Mouse (Mus musculus): ENCODE data around the gene Rtn4r. TPM values are rescaled to one million over a fixed set of nuclear protein-coding genes. Genes with fewer than 3 reads are reported as not detected.

The Rtn4r gene
- polyA plus RNA-seq, 1 experiment from 2014 or later = 7.8 TPM

GRCm38 (mm10) chr16:18164642-18165238, 37.3 kb downstream of the Rtn4r start:
- 20% methylated on average over 2 of the region's 2 CpGs for WGBS
- H3K36me3 ChIP-seq = no peaks in the 10 kb centered on the region
- no peak overlapping the region for H3K27ac ChIP-seq
- no peak overlapping the region for H3K4me3 ChIP-seq
- ATAC-seq (ENCODE audit: low FRiP score) = peak; percentile 27; the same call in 1 of the 2 replicates
- peaks cover 50% of the 10 kb centered on the region for H3K4me1 ChIP-seq
- H3K9me3 ChIP-seq (replicated peaks) = no peaks in the 10 kb centered on the region
- H3K9ac ChIP-seq = no peak overlapping the region
- no peaks in the 10 kb centered on the region for H3K27me3 ChIP-seq
- H3K4me2 ChIP-seq (replicated peaks) = no peak overlapping the region

DNA sequence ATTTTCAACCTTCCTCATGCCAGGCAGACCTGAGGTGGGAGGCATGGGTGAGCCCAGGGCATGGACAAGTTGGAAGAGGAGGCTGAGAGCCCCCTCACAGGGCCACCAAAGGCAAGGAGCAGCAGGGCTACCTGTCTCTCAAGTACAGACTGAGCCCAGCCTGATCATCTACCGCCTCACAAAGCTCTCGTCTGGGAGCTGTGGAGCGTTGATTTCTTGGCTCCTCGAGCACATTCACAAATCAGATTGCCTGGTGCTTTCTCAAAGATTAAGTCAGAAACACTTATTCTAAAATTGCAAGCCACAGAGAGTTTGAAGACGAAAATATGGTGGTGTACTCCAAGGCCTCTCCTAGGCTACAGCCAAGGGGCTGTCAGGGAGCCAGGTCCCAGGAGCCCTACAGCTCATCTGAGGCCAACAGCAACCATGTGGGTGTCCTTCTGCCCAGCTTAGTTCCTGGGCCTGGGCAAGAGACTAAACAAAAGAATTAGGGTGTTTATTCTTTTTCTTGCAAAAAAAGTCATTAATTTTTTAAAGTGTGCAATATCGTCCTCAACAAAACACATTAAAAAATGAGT, 39.3 kb downstream of the Rtn4r start:
- no peak overlapping the region for H3K4me3 ChIP-seq
- H3K27me3 ChIP-seq = no peaks in the 10 kb centered on the region
- WGBS = 75% methylated on average over 6 of the region's 6 CpGs
- ATAC-seq (ENCODE audit: low FRiP score) = no peak
- no peaks in the 10 kb centered on the region for H3K9me3 ChIP-seq (replicated peaks)
- H3K36me3 ChIP-seq = no peaks in the 10 kb centered on the region
- peak overlapping the region; percentile 52 for H3K27ac ChIP-seq
- H3K9ac ChIP-seq = no peak overlapping the region
- H3K4me2 ChIP-seq (replicated peaks) = no peak overlapping the region
- peaks cover 38% of the 10 kb centered on the region for H3K4me1 ChIP-seq

- H3K4me2 ChIP-seq (replicated peaks) = no peak overlapping the region
- no peak overlapping the region for H3K4me3 ChIP-seq
- H3K9me3 ChIP-seq (replicated peaks) = no peaks in the 10 kb centered on the region
- H3K27me3 ChIP-seq = no peaks in the 10 kb centered on the region; the same call in 1 of the 2 replicates
- no peak for ATAC-seq (ENCODE audit: low FRiP score)
- no peaks in the 10 kb centered on the region for H3K36me3 ChIP-seq
- H3K9ac ChIP-seq = no peak overlapping the region
- H3K27ac ChIP-seq = no peak overlapping the region
- H3K4me1 ChIP-seq = peaks cover 25% of the 10 kb centered on the region
- WGBS = 88% methylated on average over 5 of the region's 5 CpGs
Measured at GRCm38 (mm10) chr16:18169156-18169555, 41.7 kb downstream of the Rtn4r start.

- Histone ChIP-seq H3K4me2 (replicated peaks) (no peak overlapping the region), H3K4me3 (no peak overlapping the region), H3K4me1 (peaks cover 20% of the 10 kb centered on the region), H3K9me3 (replicated peaks) (no peaks in the 10 kb centered on the region), H3K27ac (no peak overlapping the region), H3K36me3 (no peaks in the 10 kb centered on the region), H3K27me3 (no peaks in the 10 kb centered on the region; the same call in 1 of the 2 replicates), H3K9ac (no peak overlapping the region)
- ATAC-seq (ENCODE audit: low FRiP score) = no peak
- 95% methylated on average over 3 of the region's 3 CpGs for WGBS
Measured at GRCm38 (mm10) chr16:18169776-18170175, 42.3 kb downstream of the Rtn4r start.

DNA sequence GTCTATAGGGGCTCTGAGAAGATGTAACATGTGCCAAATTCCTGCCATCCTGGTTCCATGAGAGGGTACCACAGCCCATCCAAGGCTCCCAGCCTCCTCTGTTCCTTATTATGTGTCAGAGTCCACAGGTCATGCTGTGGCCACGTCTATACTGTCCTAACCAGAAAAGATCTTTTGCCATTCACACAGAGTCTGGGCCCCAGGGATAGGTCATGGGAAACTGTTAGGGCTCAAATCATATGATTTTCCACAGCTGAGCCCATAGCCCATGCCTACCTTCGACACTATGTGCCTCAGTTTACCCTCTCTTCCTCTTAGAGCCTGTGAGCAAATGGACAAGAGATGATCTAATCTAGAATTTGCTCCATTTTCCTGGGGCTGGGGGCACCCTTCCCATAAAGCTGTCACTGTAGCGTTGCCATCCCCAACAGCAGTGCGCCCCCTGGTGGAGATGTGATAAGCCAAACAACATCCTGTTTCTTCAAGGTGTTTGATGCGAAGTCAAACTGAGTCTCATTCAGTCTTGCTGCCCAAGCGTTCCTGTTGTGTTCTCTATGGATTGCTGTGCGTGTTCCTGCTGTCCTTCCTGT, 44.9 kb downstream of the Rtn4r start:
- H3K27me3 ChIP-seq = no peaks in the 10 kb centered on the region; the same call in 1 of the 2 replicates
- peak; percentile 24; the same call in 1 of the 2 replicates for ATAC-seq (ENCODE audit: low FRiP score)
- H3K4me1 ChIP-seq = peaks cover 11% of the 10 kb centered on the region; the same call in 1 of the 2 replicates
- H3K27ac ChIP-seq = no peak overlapping the region
- no peaks in the 10 kb centered on the region for H3K9me3 ChIP-seq (replicated peaks)
- no peaks in the 10 kb centered on the region for H3K36me3 ChIP-seq
- WGBS = 11% methylated on average over 7 of the region's 7 CpGs
- no peak overlapping the region for H3K9ac ChIP-seq
- no peak overlapping the region for H3K4me2 ChIP-seq (replicated peaks)
- H3K4me3 ChIP-seq = no peak overlapping the region

DNA sequence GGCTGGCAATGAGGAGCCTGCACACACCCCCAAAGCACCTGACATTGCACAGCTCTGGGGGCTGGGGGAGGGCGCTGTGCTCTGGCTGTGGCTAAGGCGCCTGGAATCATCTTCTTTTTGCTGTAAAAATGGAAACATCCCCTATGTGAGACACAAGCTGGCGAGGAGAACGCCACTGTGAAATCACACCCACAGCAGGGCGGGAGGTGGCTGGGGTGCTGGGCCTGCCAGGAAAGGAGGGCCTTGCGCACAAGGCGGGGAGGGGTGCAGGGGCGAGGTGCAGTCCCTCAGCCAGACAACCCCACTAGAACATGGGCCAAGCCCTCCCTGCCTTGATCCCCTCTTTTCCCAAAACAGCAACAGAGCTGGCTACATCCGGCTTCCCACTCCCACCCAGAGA, 45.8 kb downstream of the Rtn4r start:
- Histone ChIP-seq H3K9me3 (replicated peaks) (no peaks in the 10 kb centered on the region), H3K27ac (no peak overlapping the region), H3K4me1 (peaks cover 11% of the 10 kb centered on the region; the same call in 1 of the 2 replicates), H3K27me3 (no peaks in the 10 kb centered on the region; the same call in 1 of the 2 replicates), H3K4me3 (no peak overlapping the region), H3K36me3 (no peaks in the 10 kb centered on the region), H3K4me2 (replicated peaks) (no peak overlapping the region), H3K9ac (0 out of 2 replicates have a peak overlapping the region, but pooled peaks have one; percentile 29)
- 81% methylated on average over 9 of the region's 9 CpGs for WGBS
- no peak for ATAC-seq (ENCODE audit: low FRiP score)

GRCm38 (mm10) chr16:18173788-18174187, 46.3 kb downstream of the Rtn4r start:
- no peak overlapping the region for H3K4me2 ChIP-seq (replicated peaks)
- ATAC-seq (ENCODE audit: low FRiP score) = no peak
- H3K36me3 ChIP-seq = no peaks in the 10 kb centered on the region
- H3K9me3 ChIP-seq (replicated peaks) = no peaks in the 10 kb centered on the region
- peaks cover 11% of the 10 kb centered on the region; the same call in 1 of the 2 replicates for H3K4me1 ChIP-seq
- no peak overlapping the region for H3K4me3 ChIP-seq
- H3K9ac ChIP-seq = no peak overlapping the region
- H3K27me3 ChIP-seq = no peaks in the 10 kb centered on the region; the same call in 1 of the 2 replicates
- WGBS = 61% methylated on average over 11 of the region's 11 CpGs
- no peak overlapping the region for H3K27ac ChIP-seq

- Histone ChIP-seq H3K27ac (no peak overlapping the region), H3K4me1 (peaks cover 14% of the 10 kb centered on the region; the same call in 1 of the 2 replicates), H3K36me3 (no peaks in the 10 kb centered on the region), H3K27me3 (no peaks in the 10 kb centered on the region; the same call in 1 of the 2 replicates), H3K4me2 (replicated peaks) (no peak overlapping the region), H3K4me3 (no peak overlapping the region), H3K9ac (no peak overlapping the region), H3K9me3 (replicated peaks) (no peaks in the 10 kb centered on the region)
- ATAC-seq (ENCODE audit: low FRiP score) = no peak
- WGBS = 62% methylated on average over 6 of the region's 6 CpGs
Measured at GRCm38 (mm10) chr16:18175817-18176541, 48.5 kb downstream of the Rtn4r start.

- Histone ChIP-seq H3K27ac (no peak overlapping the region), H3K27me3 (no peaks in the 10 kb centered on the region; the same call in 1 of the 2 replicates), H3K9ac (no peak overlapping the region), H3K4me1 (peaks cover 18% of the 10 kb centered on the region; the same call in 1 of the 2 replicates), H3K4me2 (replicated peaks) (no peak overlapping the region), H3K36me3 (no peaks in the 10 kb centered on the region), H3K9me3 (replicated peaks) (no peaks in the 10 kb centered on the region), H3K4me3 (no peak overlapping the region)
- no peak for ATAC-seq (ENCODE audit: low FRiP score)
- WGBS = 88% methylated on average over 4 of the region's 4 CpGs
Measured at GRCm38 (mm10) chr16:18176758-18177157, 49.3 kb downstream of the Rtn4r start.

DNA sequence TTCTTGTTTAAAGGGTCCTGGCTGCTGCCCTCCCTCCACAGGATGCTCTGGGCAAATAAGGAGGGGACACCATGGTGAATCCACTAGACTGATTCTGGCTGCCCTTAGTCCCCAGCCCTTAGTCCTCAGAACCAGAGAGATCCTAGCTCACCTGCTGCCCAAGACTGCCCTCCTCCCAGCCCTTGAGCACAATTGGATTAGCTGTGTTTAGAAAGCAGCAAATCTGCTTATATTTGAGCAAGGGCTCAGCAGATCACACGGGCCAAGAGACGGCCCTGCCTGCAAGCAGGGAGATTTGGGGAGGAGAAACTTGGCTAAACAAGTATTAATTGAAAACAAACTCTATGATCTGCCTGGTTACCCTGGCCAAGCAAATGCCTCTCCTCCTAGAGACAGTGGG, 52.1 kb downstream of the Rtn4r start:
- H3K27ac ChIP-seq = no peak overlapping the region
- H3K4me1 ChIP-seq = peaks cover 13% of the 10 kb centered on the region; the same call in 1 of the 2 replicates
- no peak for ATAC-seq (ENCODE audit: low FRiP score)
- no peak overlapping the region for H3K9ac ChIP-seq
- no peaks in the 10 kb centered on the region for H3K9me3 ChIP-seq (replicated peaks)
- no peaks in the 10 kb centered on the region for H3K27me3 ChIP-seq
- H3K4me3 ChIP-seq = no peak overlapping the region
- no peak overlapping the region for H3K4me2 ChIP-seq (replicated peaks)
- WGBS = 54% methylated on average over 2 of the region's 2 CpGs
- no peaks in the 10 kb centered on the region for H3K36me3 ChIP-seq

DNA sequence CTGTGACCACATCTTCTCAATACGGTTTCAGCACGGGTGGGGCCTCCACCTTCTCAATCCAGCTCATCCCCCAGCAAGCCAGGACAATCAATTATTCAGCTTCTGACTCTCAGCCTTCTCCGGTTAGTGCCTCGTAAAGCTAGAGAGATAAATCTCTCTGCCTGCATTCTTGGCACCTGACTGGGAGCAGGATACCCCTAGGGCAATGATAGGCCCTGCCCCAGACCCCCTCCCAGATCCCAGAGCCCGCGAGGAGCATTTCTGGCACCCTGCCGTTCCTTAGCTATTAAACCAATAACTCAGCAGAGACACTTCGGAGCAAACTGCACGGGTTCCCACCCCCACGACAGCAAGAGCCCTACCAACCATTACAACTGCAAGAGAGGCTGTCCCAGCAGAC, 54.0 kb downstream of the Rtn4r start:
- H3K4me3 ChIP-seq = no peak overlapping the region
- ATAC-seq (ENCODE audit: low FRiP score) = no peak
- no peaks in the 10 kb centered on the region for H3K9me3 ChIP-seq (replicated peaks)
- no peaks in the 10 kb centered on the region for H3K27me3 ChIP-seq
- H3K27ac ChIP-seq = no peak overlapping the region
- no peak overlapping the region for H3K9ac ChIP-seq
- H3K4me1 ChIP-seq = peaks cover 8% of the 10 kb centered on the region; the same call in 1 of the 2 replicates
- 52% methylated on average over 10 of the region's 10 CpGs for WGBS
- no peaks in the 10 kb centered on the region for H3K36me3 ChIP-seq
- no peak overlapping the region for H3K4me2 ChIP-seq (replicated peaks)

- Histone ChIP-seq H3K4me3 (no peak overlapping the region), H3K27me3 (no peaks in the 10 kb centered on the region), H3K4me2 (replicated peaks) (no peak overlapping the region), H3K4me1 (0 out of 2 replicates have a peak, but pooled peaks cover 7% of the 10 kb centered on the region), H3K9me3 (replicated peaks) (no peaks in the 10 kb centered on the region), H3K9ac (no peak overlapping the region), H3K27ac (no peak overlapping the region), H3K36me3 (no peaks in the 10 kb centered on the region)
- ATAC-seq (ENCODE audit: low FRiP score) = no peak
- WGBS = 84% methylated on average over 8 of the region's 8 CpGs
Measured at GRCm38 (mm10) chr16:18182766-18183165, 55.3 kb downstream of the Rtn4r start.

All from hindbrain, embryonic 12.5 days (tissue).